Mouse (Mus musculus) CH12.LX (cell line): ENCODE measurements around the gene Prkg1. TPM values are rescaled to one million over a fixed set of nuclear protein-coding genes. Genes with fewer than 3 reads are reported as not detected.

Experiments
- DNase-seq: peaks from one replicate; pipeline ENCODE4 v3.0.0-alpha.2; 2013; ENCODE audit errors: extremely low read depth
- H3K27ac ChIP-seq: 2 replicates; pipeline ENCODE4 v1.5.1; 2012; ENCODE audit warnings: low read depth, mild to moderate bottlenecking, control low read depth, moderate library complexity; ENCODE audit not compliant: insufficient read depth
- H3K27me3 ChIP-seq: replicated peaks from 2 replicates; pipeline ENCODE3; 2012; ENCODE audit warnings: inconsistent platforms
- H3K36me3 ChIP-seq, 2 experiments: replicated peaks in 1 of 2; 2 replicates each; pipeline versions ENCODE3 to v1.6.1; 2012; ENCODE audit warnings: inconsistent platforms in 1 of 2, low read length in 1 of 2, mild to moderate bottlenecking in 1 of 2, mixed read lengths in 1 of 2, moderate library complexity in 1 of 2; ENCODE audit not compliant: control insufficient read depth in 1 of 2, insufficient read depth in 1 of 2
- H3K4me1 ChIP-seq, 2 experiments: 2 replicates each; pipeline ENCODE4 v1.6.1; 2012; ENCODE audit warnings: inconsistent platforms in 1 of 2, moderate library complexity in 1 of 2; ENCODE audit not compliant: insufficient read depth in 2 of 2, control insufficient read depth in 1 of 2
- H3K4me2 ChIP-seq: 2 replicates; pipeline ENCODE4 v1.6.1; 2012; ENCODE audit warnings: low read depth, mild to moderate bottlenecking, control low read depth; ENCODE audit not compliant: poor library complexity, insufficient read depth, severe bottlenecking
- H3K4me3 ChIP-seq, 3 experiments: fragments of 150-350 bp in 1 of 3; sonication (generic) in 1 of 3; replicated peaks in 1 of 3; 2 replicates each; pipeline versions ENCODE3 to v1.5.1; 2011 to 2012; ENCODE audit warnings: low read depth in 2 of 3, low read length in 2 of 3, mild to moderate bottlenecking in 2 of 3, moderate library complexity in 2 of 3, control low read depth in 1 of 3, improper control_type of control experiment in 1 of 3, inconsistent platforms in 1 of 3, mixed read lengths in 1 of 3; ENCODE audit not compliant: poor library complexity in 1 of 3
- H3K79me2 ChIP-seq: replicated peaks from 2 replicates; pipeline ENCODE4 v1.6.1; 2012; ENCODE audit warnings: mild to moderate bottlenecking, moderate library complexity; ENCODE audit not compliant: control insufficient read depth, poor library complexity, insufficient read depth, severe bottlenecking; ENCODE audit errors: extremely low read depth
- H3K9ac ChIP-seq: 2 replicates; pipeline ENCODE4 v1.6.1; 2012; ENCODE audit warnings: low read depth, mild to moderate bottlenecking, control low read depth, moderate library complexity; ENCODE audit not compliant: insufficient read depth
- H3K9me3 ChIP-seq: replicated peaks from 2 replicates; pipeline ENCODE3; 2012; ENCODE audit warnings: low read length, inconsistent platforms, mixed read lengths
- ELF1 ChIP-seq: IDR thresholded peaks from 2 replicates; pipeline ENCODE4 v1.6.1; 2014; ENCODE audit warnings: low read depth, mild to moderate bottlenecking, inconsistent platforms, low read length, improper control_type of control experiment
- ETS1 ChIP-seq: conservative IDR thresholded peaks from 2 replicates; pipeline ENCODE4 v1.6.1; 2012; ENCODE audit warnings: low read depth, mild to moderate bottlenecking, inconsistent platforms, low read length, improper control_type of control experiment, moderate library complexity
- MAFK ChIP-seq: IDR thresholded peaks from 2 replicates; pipeline ENCODE4 v1.6.1; 2011; ENCODE audit warnings: low read length, improper control_type of control experiment; ENCODE audit not compliant: insufficient replicate concordance
- MAX ChIP-seq: IDR thresholded peaks from 2 replicates; pipeline ENCODE4 v1.6.1; 2011; ENCODE audit warnings: low read length, improper control_type of control experiment
- MAZ ChIP-seq: IDR thresholded peaks from 2 replicates; pipeline ENCODE4 v1.6.1; 2012; ENCODE audit warnings: low read depth, mild to moderate bottlenecking, inconsistent platforms, low read length, improper control_type of control experiment, moderate library complexity
- NELFE ChIP-seq: IDR thresholded peaks from 2 replicates; pipeline ENCODE4 v1.6.1; 2011; ENCODE audit warnings: low read depth, low read length, improper control_type of control experiment
- POLR2A ChIP-seq: IDR thresholded peaks from 2 replicates; pipeline ENCODE4 v1.6.1; 2011; ENCODE audit warnings: low read depth, mild to moderate bottlenecking, improper control_type of control experiment, low read length
- RAD21 ChIP-seq: IDR thresholded peaks from 2 replicates; pipeline ENCODE4 v1.6.1; 2011; ENCODE audit warnings: low read depth, mild to moderate bottlenecking, low read length, improper control_type of control experiment, moderate library complexity
- SIN3A ChIP-seq: IDR thresholded peaks from 2 replicates; pipeline ENCODE4 v1.6.1; 2012; ENCODE audit warnings: low read length, improper control_type of control experiment, inconsistent platforms
- TBP ChIP-seq: conservative IDR thresholded peaks from 2 replicates; pipeline ENCODE4 v1.6.1; 2011; ENCODE audit warnings: low read depth, low read length, improper control_type of control experiment
- UBTF ChIP-seq: IDR thresholded peaks from 2 replicates; pipeline ENCODE4 v1.6.1; 2012; ENCODE audit warnings: low read depth, mild to moderate bottlenecking, inconsistent platforms, low read length, improper control_type of control experiment, moderate library complexity
- USF1 ChIP-seq: IDR thresholded peaks from 2 replicates; pipeline ENCODE4 v1.6.1; 2014; ENCODE audit warnings: low read depth, mild to moderate bottlenecking, inconsistent platforms, low read length, improper control_type of control experiment
- ZMIZ1 ChIP-seq: IDR thresholded peaks from 2 replicates; pipeline ENCODE4 v1.6.1; 2012; ENCODE audit warnings: low read depth, mild to moderate bottlenecking, inconsistent platforms, low read length, improper control_type of control experiment
- dilution Hi-C: fragments of 300-500 bp; cut with MboI; formaldehyde crosslinking; loops from 2 replicates; pipeline ENCODE4 v1.14.3; 2020; ENCODE audit warnings: low sequenced_read_pairs; ENCODE audit not compliant: extremely low pct_unique_long_range_greater_than_20kb, extremely low pct_ligation_motif_present
- in situ Hi-C: fragments of 300-500 bp; cut with MboI; formaldehyde crosslinking; loops from 3 replicates; pipeline ENCODE4 v1.14.3; 2019; ENCODE audit warnings: low sequenced_read_pairs, low pct_ligation_motif_present, low pct_unique_long_range_greater_than_20kb, mixed read lengths
- polyA plus RNA-seq: library from polyadenylated mRNA; unstranded; fragments of >175 nt; gene quantifications from 2 replicates; pipeline ENCODE4 v1.2.1, GENCODE M21; 2012; ENCODE audit warnings: low read depth; ENCODE audit not compliant: insufficient read length
- total RNA-seq, 2 experiments: library from RNA; depleted of rRNA; stranded (reverse); fragments of 300-350 nt in 1 of 2; fragments of >200 nt in 1 of 2; gene quantifications; 2 replicates each; pipeline ENCODE4 v1.2.3; 2012 to 2014

The Prkg1 gene
- total and polyA plus RNA-seq, 3 experiments, result not detected

GRCm38 (mm10) chr19:31665007-31665406, 99.8 kb downstream of the Prkg1 start (continued):
- TF ChIP-seq UBTF, result no peak

GRCm38 (mm10) chr19:31664159-31664991, 100.5 kb downstream of the Prkg1 start:
- no peaks in the 10 kb centered on the region for H3K27me3 ChIP-seq
- no peak overlapping the region for H3K4me3 ChIP-seq

GRCm38 (mm10) chr19:31663437-31664158, 101.2 kb downstream of the Prkg1 start:
- no peaks in the 10 kb centered on the region for H3K79me2 ChIP-seq
- no peak overlapping the region for H3K9ac ChIP-seq
- H3K4me1 ChIP-seq, result no peaks in the 10 kb centered on the region
- dilution Hi-C loops (no loop called here), in situ Hi-C loops (no loop called here)
- H3K27ac ChIP-seq, result no peak overlapping the region
- no peak for TF ChIP-seq ZMIZ1
- TF ChIP-seq NELFE, result no peak
- no peak for TF ChIP-seq ELF1
- no peak for TF ChIP-seq MAZ
- no peak for TF ChIP-seq SIN3A
- TF ChIP-seq POLR2A, result no peak
- TF ChIP-seq MAFK, result no peak
- no peak for TF ChIP-seq RAD21
- no peak overlapping the region for H3K4me2 ChIP-seq
- no peak overlapping the region for H3K4me3 ChIP-seq
- H3K27me3 ChIP-seq, result no peaks in the 10 kb centered on the region
- no peaks in the 10 kb centered on the region for H3K9me3 ChIP-seq
- H3K36me3 ChIP-seq, result no peaks in the 10 kb centered on the region
- DNase-seq, result no peak

More at GRCm38 (mm10) chr19:31664159-31664991, 100.5 kb downstream of the Prkg1 start:
- Histone ChIP-seq H3K9ac (no peak overlapping the region), H3K79me2 (no peaks in the 10 kb centered on the region), H3K36me3 (no peaks in the 10 kb centered on the region), H3K4me2 (no peak overlapping the region), H3K27ac (no peak overlapping the region), H3K4me1 (no peaks in the 10 kb centered on the region), H3K9me3 (no peaks in the 10 kb centered on the region)
- dilution Hi-C loops (no loop called here), in situ Hi-C loops (no loop called here)
- DNase-seq, result no peak
- TF ChIP-seq MAX (no peak), USF1 (no peak), ETS1 (no peak), TBP (no peak)
